Mouse (Mus musculus): ENCODE measurements around the gene Mgat3. TPM values are rescaled to one million over a fixed set of nuclear protein-coding genes. Genes with fewer than 3 reads are reported as not detected.

Gene Mgat3
- polyA plus RNA-seq, 1 experiment from 2014 or later = 10.6 TPM

DNA sequence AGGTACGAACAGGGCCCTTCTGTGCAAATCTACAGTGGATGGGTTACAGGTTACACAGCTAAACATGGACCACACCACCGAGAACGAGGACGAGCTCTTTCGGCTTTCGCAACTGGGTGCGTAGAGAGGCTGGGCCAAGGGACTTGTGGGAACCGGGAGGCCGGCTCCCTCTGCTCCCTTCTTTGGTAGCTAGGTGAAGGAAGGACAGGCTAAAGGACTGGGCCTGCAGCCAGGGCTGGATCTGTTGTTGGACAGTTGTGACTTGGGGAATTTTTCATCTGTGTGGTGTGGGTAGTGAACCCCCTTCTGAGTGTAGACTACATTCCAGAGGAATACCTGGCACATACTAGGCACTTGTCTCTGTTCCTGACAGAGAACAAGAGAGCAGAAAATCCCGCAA lies 20.9 kb upstream of the Mgat3 start:
- 87% methylated on average over 10 of the region's 10 CpGs for WGBS
- no peak overlapping the region for H3K9ac ChIP-seq
- peaks cover 42% of the 10 kb centered on the region for H3K36me3 ChIP-seq
- no peaks in the 10 kb centered on the region for H3K27me3 ChIP-seq (replicated peaks)
- H3K9me3 ChIP-seq = no peaks in the 10 kb centered on the region
- H3K4me2 ChIP-seq = no peak overlapping the region
- H3K4me3 ChIP-seq (replicated peaks) = no peak overlapping the region
- H3K4me1 ChIP-seq = peaks cover 4% of the 10 kb centered on the region; the same call in 1 of the 2 replicates
- H3K27ac ChIP-seq = no peak overlapping the region
- no peak for ATAC-seq (ENCODE audit: insufficient read depth, low FRiP score, low read depth)

- Histone ChIP-seq H3K4me3 (replicated peaks) (no peak overlapping the region), H3K9ac (no peak overlapping the region), H3K27ac (no peak overlapping the region), H3K4me1 (peaks cover 13% of the 10 kb centered on the region), H3K9me3 (no peaks in the 10 kb centered on the region), H3K36me3 (peaks cover 46% of the 10 kb centered on the region), H3K27me3 (replicated peaks) (no peaks in the 10 kb centered on the region), H3K4me2 (no peak overlapping the region)
- ATAC-seq (ENCODE audit: insufficient read depth, low FRiP score, low read depth) = no peak
- WGBS = 83% methylated on average over 11 of the region's 11 CpGs
Measured at GRCm38 (mm10) chr15:80153757-80154156, 19.8 kb upstream of the Mgat3 start.

DNA sequence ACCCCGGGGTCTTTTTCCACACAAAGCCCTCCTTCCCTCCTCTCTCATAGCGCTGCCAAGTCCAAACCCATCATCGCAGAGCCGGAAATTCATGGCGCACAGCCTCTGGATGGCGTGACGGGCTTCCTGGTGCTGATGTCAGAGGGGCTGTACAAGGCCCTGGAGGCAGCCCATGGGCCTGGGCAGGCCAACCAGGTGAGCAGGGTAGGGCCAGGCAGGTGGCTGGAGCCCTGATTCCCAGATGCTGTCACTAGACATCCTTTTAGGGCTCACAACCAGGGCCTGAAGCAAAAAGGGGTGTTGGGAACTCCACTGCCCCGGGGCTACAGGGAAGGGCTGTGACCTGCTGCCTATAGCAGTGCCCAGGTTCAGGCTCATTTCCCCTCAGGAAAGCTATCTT lies 17.8 kb upstream of the Mgat3 start:
- H3K9me3 ChIP-seq = no peaks in the 10 kb centered on the region
- H3K4me3 ChIP-seq (replicated peaks) = no peak overlapping the region
- no peak for ATAC-seq (ENCODE audit: insufficient read depth, low FRiP score, low read depth)
- no peak overlapping the region for H3K27ac ChIP-seq
- no peaks in the 10 kb centered on the region for H3K27me3 ChIP-seq (replicated peaks)
- H3K4me2 ChIP-seq = no peak overlapping the region
- 84% methylated on average over 8 of the region's 8 CpGs for WGBS
- peaks cover 31% of the 10 kb centered on the region for H3K4me1 ChIP-seq
- H3K36me3 ChIP-seq = peaks cover 57% of the 10 kb centered on the region
- H3K9ac ChIP-seq = no peak overlapping the region

- Histone ChIP-seq H3K9me3 (no peaks in the 10 kb centered on the region), H3K4me1 (peaks cover 33% of the 10 kb centered on the region), H3K36me3 (peaks cover 62% of the 10 kb centered on the region), H3K9ac (no peak overlapping the region), H3K4me3 (replicated peaks) (no peak overlapping the region), H3K27me3 (replicated peaks) (no peaks in the 10 kb centered on the region), H3K27ac (peak overlapping the region; percentile 91), H3K4me2 (no peak overlapping the region)
- 82% methylated on average over 22 of the region's 22 CpGs for WGBS
- ATAC-seq (ENCODE audit: insufficient read depth, low FRiP score, low read depth) = no peak
Measured at GRCm38 (mm10) chr15:80157197-80157943, 16.2 kb upstream of the Mgat3 start.

DNA sequence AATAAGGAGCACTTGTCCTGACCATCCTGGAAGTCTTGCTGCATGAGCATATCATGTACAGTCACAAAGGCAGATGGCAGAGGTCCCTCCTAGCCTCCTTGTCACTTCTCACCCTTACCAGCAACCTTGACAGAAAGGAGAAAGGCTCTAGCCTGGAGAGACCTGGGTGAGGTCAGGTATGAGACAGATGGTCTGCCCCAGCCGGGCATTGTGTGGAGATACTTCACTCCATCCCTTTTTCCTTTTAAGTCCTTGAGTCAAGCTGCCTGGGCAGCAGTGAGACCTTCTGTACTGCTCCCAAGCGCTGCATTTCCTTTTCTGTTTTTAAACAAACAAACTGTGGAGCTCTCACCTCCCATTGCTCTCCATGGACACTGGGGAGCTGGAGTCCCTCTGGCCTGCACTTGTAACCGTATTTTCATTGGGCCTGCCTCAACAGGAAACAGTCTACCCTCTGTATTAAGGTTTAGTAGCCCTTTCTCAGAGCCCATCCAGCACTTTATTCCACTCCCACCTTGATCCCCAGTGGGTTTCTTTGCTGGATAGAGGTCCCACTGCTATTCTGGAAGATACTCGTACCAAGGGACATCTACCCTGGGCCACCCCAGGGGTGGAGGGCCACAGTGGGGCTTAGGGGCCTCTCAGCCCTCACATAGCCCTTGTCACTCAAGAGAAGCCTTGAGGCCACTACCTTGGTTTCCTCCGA lies 15.4 kb upstream of the Mgat3 start:
- H3K4me3 ChIP-seq (replicated peaks) = no peak overlapping the region
- WGBS = 62% methylated on average over 5 of the region's 5 CpGs
- no peak for ATAC-seq (ENCODE audit: insufficient read depth, low FRiP score, low read depth)
- peaks cover 33% of the 10 kb centered on the region for H3K4me1 ChIP-seq
- no peak overlapping the region for H3K9ac ChIP-seq
- no peaks in the 10 kb centered on the region for H3K9me3 ChIP-seq
- H3K36me3 ChIP-seq = peaks cover 55% of the 10 kb centered on the region
- H3K4me2 ChIP-seq = no peak overlapping the region
- peak overlapping the region; percentile 91 for H3K27ac ChIP-seq
- H3K27me3 ChIP-seq (replicated peaks) = no peaks in the 10 kb centered on the region

- no peak overlapping the region for H3K4me2 ChIP-seq
- H3K36me3 ChIP-seq = peaks cover 50% of the 10 kb centered on the region
- 42% methylated on average over 4 of the region's 4 CpGs for WGBS
- H3K27me3 ChIP-seq (replicated peaks) = no peaks in the 10 kb centered on the region
- H3K4me1 ChIP-seq = peaks cover 33% of the 10 kb centered on the region
- no peak for ATAC-seq (ENCODE audit: insufficient read depth, low FRiP score, low read depth)
- peak overlapping the region; percentile 91 for H3K27ac ChIP-seq
- no peaks in the 10 kb centered on the region for H3K9me3 ChIP-seq
- H3K4me3 ChIP-seq (replicated peaks) = no peak overlapping the region
- H3K9ac ChIP-seq = no peak overlapping the region
Measured at GRCm38 (mm10) chr15:80158707-80159090, 14.8 kb upstream of the Mgat3 start.

DNA sequence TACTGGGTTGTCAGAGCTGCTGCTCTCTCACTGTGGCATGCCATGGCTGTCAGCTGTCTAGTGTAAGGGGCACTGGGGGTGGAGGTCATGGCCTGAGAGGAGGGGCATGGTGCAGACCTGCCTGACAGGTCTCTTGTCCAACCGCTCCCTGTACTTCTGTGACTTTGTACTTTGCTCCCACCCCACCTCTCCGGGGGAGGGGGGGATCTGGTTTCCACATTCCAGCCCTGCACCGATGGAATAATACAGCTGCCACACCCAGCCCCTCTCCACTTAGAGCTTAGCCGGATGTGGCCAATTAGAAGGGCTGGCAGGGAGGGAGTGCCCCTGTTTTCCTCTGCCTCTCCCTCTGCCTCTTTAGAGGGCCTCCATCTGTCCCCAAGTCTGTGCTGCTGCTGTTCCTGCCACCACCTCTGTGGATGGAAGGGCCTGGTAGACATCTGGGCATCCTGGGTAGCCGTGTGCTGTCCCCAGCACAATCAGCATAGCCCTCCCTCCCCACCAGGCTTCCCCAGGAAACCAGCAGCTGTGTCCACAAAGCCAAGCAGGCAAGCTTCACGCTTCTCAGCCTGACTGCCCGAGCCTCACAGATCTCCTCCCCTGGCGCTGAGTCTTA lies 14.1 kb upstream of the Mgat3 start:
- peak; percentile 91 for ATAC-seq (ENCODE audit: insufficient read depth, low FRiP score, low read depth)
- Histone ChIP-seq H3K9me3 (no peaks in the 10 kb centered on the region), H3K4me1 (peaks cover 33% of the 10 kb centered on the region), H3K36me3 (peaks cover 44% of the 10 kb centered on the region), H3K27ac (peak overlapping the region; percentile 91), H3K27me3 (replicated peaks) (no peaks in the 10 kb centered on the region), H3K4me3 (replicated peaks) (no peak overlapping the region), H3K9ac (no peak overlapping the region; the same call in 1 of the 2 replicates), H3K4me2 (peak overlapping the region; percentile 13)
- 39% methylated on average over 8 of the region's 8 CpGs for WGBS

DNA sequence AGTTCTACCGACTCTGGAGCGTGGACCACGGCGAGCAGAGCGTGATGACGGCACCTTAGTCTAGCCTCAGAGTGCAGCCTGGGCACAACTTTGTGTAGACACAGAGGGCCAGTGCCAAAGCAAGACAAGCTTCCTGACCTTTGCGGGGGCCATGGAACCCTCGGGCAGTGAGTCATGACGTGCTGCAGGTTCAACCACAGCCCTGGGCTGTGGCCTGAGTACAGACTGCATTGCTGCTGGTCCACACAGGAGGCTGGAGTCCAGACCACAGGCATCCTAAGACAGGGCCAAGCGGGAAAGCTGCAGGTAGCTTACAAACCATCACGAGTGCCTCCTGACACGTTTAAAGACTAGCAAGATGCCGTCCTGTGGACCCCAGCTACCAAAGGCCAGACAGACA lies 13.3 kb upstream of the Mgat3 start:
- 75% methylated on average over 13 of the region's 13 CpGs for WGBS
- no peak for ATAC-seq (ENCODE audit: insufficient read depth, low FRiP score, low read depth)
- H3K4me2 ChIP-seq = no peak overlapping the region; the same call in 1 of the 2 replicates

GRCm38 (mm10) chr15:80160726-80161125 lies 12.8 kb upstream of the Mgat3 start:
- Histone ChIP-seq H3K9ac (no peak overlapping the region), H3K27ac (peak overlapping the region; percentile 91), H3K4me3 (replicated peaks) (no peak overlapping the region), H3K4me1 (peaks cover 33% of the 10 kb centered on the region), H3K4me2 (no peak overlapping the region), H3K36me3 (peaks cover 35% of the 10 kb centered on the region), H3K9me3 (no peaks in the 10 kb centered on the region), H3K27me3 (replicated peaks) (no peaks in the 10 kb centered on the region)
- 87% methylated on average over 4 of the region's 4 CpGs for WGBS
- ATAC-seq (ENCODE audit: insufficient read depth, low FRiP score, low read depth) = no peak

More for the DNA sequence above, 13.3 kb upstream of the Mgat3 start:
- peaks cover 33% of the 10 kb centered on the region for H3K4me1 ChIP-seq
- no peak overlapping the region for H3K4me3 ChIP-seq (replicated peaks)
- peak overlapping the region; percentile 91 for H3K27ac ChIP-seq
- H3K36me3 ChIP-seq = peaks cover 40% of the 10 kb centered on the region
- no peaks in the 10 kb centered on the region for H3K27me3 ChIP-seq (replicated peaks)
- no peak overlapping the region for H3K9ac ChIP-seq
- no peaks in the 10 kb centered on the region for H3K9me3 ChIP-seq

- H3K4me1 ChIP-seq = peaks cover 33% of the 10 kb centered on the region
- no peaks in the 10 kb centered on the region for H3K27me3 ChIP-seq (replicated peaks)
- 91% methylated on average over 3 of the region's 3 CpGs for WGBS
- no peak for ATAC-seq (ENCODE audit: insufficient read depth, low FRiP score, low read depth)
- H3K9me3 ChIP-seq = no peaks in the 10 kb centered on the region
- no peak overlapping the region for H3K4me3 ChIP-seq (replicated peaks)
- no peak overlapping the region for H3K4me2 ChIP-seq
- peaks cover 33% of the 10 kb centered on the region for H3K36me3 ChIP-seq
- H3K9ac ChIP-seq = no peak overlapping the region; the same call in 1 of the 2 replicates
- peak overlapping the region; percentile 91; the same call in 1 of the 2 replicates for H3K27ac ChIP-seq
Measured at GRCm38 (mm10) chr15:80161199-80161598, 12.3 kb upstream of the Mgat3 start.

DNA sequence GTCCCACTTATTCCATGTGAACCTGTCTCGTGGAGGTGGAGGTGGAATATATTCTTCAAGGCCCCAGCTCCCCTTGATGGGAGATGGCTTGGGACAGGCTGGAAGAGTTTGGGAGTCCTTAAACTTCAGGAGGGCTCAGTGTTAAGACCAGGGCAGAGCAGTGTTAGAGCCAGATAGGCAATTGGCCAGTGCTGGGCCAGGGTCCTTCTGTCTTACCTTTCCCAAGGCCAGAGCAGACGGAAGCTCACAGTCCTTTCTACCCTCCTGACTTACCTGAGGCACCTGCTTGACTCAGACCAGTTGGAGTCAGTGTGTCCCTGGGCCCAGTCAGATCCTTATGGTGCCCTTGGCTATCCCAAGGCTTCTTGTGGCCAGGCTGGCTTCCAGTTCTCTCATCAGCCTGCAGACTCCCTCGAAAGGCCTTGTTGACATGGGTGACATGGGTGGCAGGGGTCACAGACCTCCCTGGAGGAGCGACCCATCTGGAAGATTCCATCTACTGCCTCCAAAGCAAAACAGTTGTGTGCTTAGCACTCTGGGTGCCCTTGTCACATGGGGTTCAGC lies 11.0 kb upstream of the Mgat3 start:
- H3K36me3 ChIP-seq = peaks cover 31% of the 10 kb centered on the region
- 79% methylated on average over 4 of the region's 4 CpGs for WGBS
- H3K9ac ChIP-seq = no peak overlapping the region
- no peak for ATAC-seq (ENCODE audit: insufficient read depth, low FRiP score, low read depth)
- H3K9me3 ChIP-seq = no peaks in the 10 kb centered on the region
- H3K27me3 ChIP-seq (replicated peaks) = no peaks in the 10 kb centered on the region
- no peak overlapping the region for H3K4me3 ChIP-seq (replicated peaks)
- H3K4me2 ChIP-seq = no peak overlapping the region
- H3K4me1 ChIP-seq = peaks cover 31% of the 10 kb centered on the region
- H3K27ac ChIP-seq = no peak overlapping the region

GRCm38 (mm10) chr15:80163274-80163673 lies 10.2 kb upstream of the Mgat3 start:
- Histone ChIP-seq H3K4me3 (replicated peaks) (no peak overlapping the region), H3K36me3 (peaks cover 27% of the 10 kb centered on the region), H3K27me3 (replicated peaks) (no peaks in the 10 kb centered on the region), H3K27ac (no peak overlapping the region), H3K9me3 (no peaks in the 10 kb centered on the region), H3K9ac (no peak overlapping the region), H3K4me1 (peaks cover 23% of the 10 kb centered on the region), H3K4me2 (no peak overlapping the region)
- WGBS = 80% methylated on average over 11 of the region's 11 CpGs
- no peak for ATAC-seq (ENCODE audit: insufficient read depth, low FRiP score, low read depth)
